Mouse (Mus musculus): ENCODE data around the gene 1700001P01Rik. TPM values are rescaled to one million over a fixed set of nuclear protein-coding genes. Genes with fewer than 3 reads are reported as not detected.
A peak's percentile ranks its signal among the peaks of the same experiment; 100 is the strongest.

1700001P01Rik gene
- polyA plus RNA-seq, 2 experiments: 0.08 TPM; not detected in 1

- Histone ChIP-seq H3K4me1 (replicated peaks; ENCODE audit: control insufficient read depth in 2 of 2, insufficient read depth in 2 of 2, low read length in 1 of 2) (peaks cover 6 to 48% of the 10 kb centered on the region in 2 experiments), H3K27ac (no peak overlapping the region), H3K9ac (replicated peaks) (no peak overlapping the region), H3K4me2 (ENCODE audit: low read depth) (no peak overlapping the region), H3K36me3 (replicated peaks; ENCODE audit: control insufficient read depth, insufficient read depth, low read depth) (no peaks in the 10 kb centered on the region), H3K9me3 (ENCODE audit: control insufficient read depth, low read length) (no peaks in the 10 kb centered on the region), H3K4me3 (ENCODE audit: insufficient read depth in 1 of 2, low read depth in 2 of 2, low read length in 2 of 2) (no peak overlapping the region), H3K27me3 (ENCODE audit: control insufficient read depth, insufficient read depth, low read length) (no peaks in the 10 kb centered on the region)
- DNase-seq (ENCODE audit: low read depth in 3 of 3, low spot score in 3 of 3) (no peak), ATAC-seq (ENCODE audit: insufficient read depth) (no peak)
- no peak for TF ChIP-seq CTCF (IDR thresholded peaks at IDR 0.05; ENCODE audit: low read depth)
- TF ChIP-seq EP300 (IDR thresholded peaks at IDR 0.05; ENCODE audit: low read depth): no peak
- WGBS (ENCODE audit: insufficient replicate concordance): 78% methylated on average over 7 of the region's 7 CpGs
These were observed 30.9 kb upstream of the 1700001P01Rik start for GRCm38 (mm10) chr11:97806613-97806964.

- H3K27me3 ChIP-seq (ENCODE audit: control insufficient read depth, insufficient read depth, low read length): no peaks in the 10 kb centered on the region
- no peak for TF ChIP-seq CTCF (IDR thresholded peaks at IDR 0.05; ENCODE audit: low read depth)
- no peak for TF ChIP-seq EP300 (IDR thresholded peaks at IDR 0.05; ENCODE audit: low read depth)
- DNase-seq (ENCODE audit: low read depth in 3 of 3, low spot score in 3 of 3) (no peak), ATAC-seq (ENCODE audit: insufficient read depth) (no peak)
- H3K4me1 ChIP-seq (replicated peaks; ENCODE audit: control insufficient read depth in 2 of 2, insufficient read depth in 2 of 2, low read length in 1 of 2): peaks cover 6 to 52% of the 10 kb centered on the region in 2 experiments
- no peak overlapping the region for H3K4me3 ChIP-seq (ENCODE audit: insufficient read depth in 1 of 2, low read depth in 2 of 2, low read length in 2 of 2)
- H3K27ac ChIP-seq: no peak overlapping the region
- no peaks in the 10 kb centered on the region for H3K36me3 ChIP-seq (replicated peaks; ENCODE audit: control insufficient read depth, insufficient read depth, low read depth)
- WGBS (ENCODE audit: insufficient replicate concordance): 53% methylated on average over 15 of the region's 15 CpGs
- no peaks in the 10 kb centered on the region for H3K9me3 ChIP-seq (ENCODE audit: control insufficient read depth, low read length)
- H3K9ac ChIP-seq (replicated peaks): no peak overlapping the region
- no peak overlapping the region for H3K4me2 ChIP-seq (ENCODE audit: low read depth)
These were observed 30.2 kb upstream of the 1700001P01Rik start for GRCm38 (mm10) chr11:97805662-97806612.

- no peaks in the 10 kb centered on the region for H3K27me3 ChIP-seq (ENCODE audit: control insufficient read depth, insufficient read depth, low read length)
- no peak overlapping the region for H3K9ac ChIP-seq (replicated peaks)
- no peak for DNase-seq (ENCODE audit: low read depth in 3 of 3, low spot score in 3 of 3)
- TF ChIP-seq EP300 (IDR thresholded peaks at IDR 0.05; ENCODE audit: low read depth) (no peak), CTCF (IDR thresholded peaks at IDR 0.05; ENCODE audit: low read depth) (no peak)
- H3K4me1 ChIP-seq (replicated peaks; ENCODE audit: control insufficient read depth in 2 of 2, insufficient read depth in 2 of 2, low read length in 1 of 2): peaks cover 2 to 49% of the 10 kb centered on the region in 2 experiments
- H3K4me3 ChIP-seq (ENCODE audit: insufficient read depth in 1 of 2, low read depth in 2 of 2, low read length in 2 of 2): no peak overlapping the region
- no peak overlapping the region for H3K27ac ChIP-seq
- no peak for ATAC-seq (ENCODE audit: insufficient read depth)
- H3K4me2 ChIP-seq (ENCODE audit: low read depth): peak overlapping the region; percentile 20; the same call in 1 of the 2 replicates
- no peaks in the 10 kb centered on the region for H3K9me3 ChIP-seq (ENCODE audit: control insufficient read depth, low read length)
- H3K36me3 ChIP-seq (replicated peaks; ENCODE audit: control insufficient read depth, insufficient read depth, low read depth): no peaks in the 10 kb centered on the region
- 41% methylated on average over 9 of the region's 9 CpGs for WGBS (ENCODE audit: insufficient replicate concordance)
These were observed 29.3 kb upstream of the 1700001P01Rik start for GRCm38 (mm10) chr11:97804841-97805661.

- Histone ChIP-seq H3K27me3 (ENCODE audit: control insufficient read depth, insufficient read depth, low read length) (no peaks in the 10 kb centered on the region), H3K4me1 (replicated peaks; ENCODE audit: control insufficient read depth in 2 of 2, insufficient read depth in 2 of 2, low read length in 1 of 2) (peaks cover 2 to 42% of the 10 kb centered on the region in 2 experiments; a peak in 3 of 4 replicates), H3K27ac (no peak overlapping the region), H3K36me3 (replicated peaks; ENCODE audit: control insufficient read depth, insufficient read depth, low read depth) (no peaks in the 10 kb centered on the region), H3K9me3 (ENCODE audit: control insufficient read depth, low read length) (no peaks in the 10 kb centered on the region), H3K4me2 (ENCODE audit: low read depth) (peak overlapping the region; percentile 6; the same call in 1 of the 2 replicates), H3K9ac (replicated peaks) (no peak overlapping the region), H3K4me3 (ENCODE audit: insufficient read depth in 1 of 2, low read depth in 2 of 2, low read length in 2 of 2) (no peak overlapping the region)
- DNase-seq (ENCODE audit: low read depth in 3 of 3, low spot score in 3 of 3) (no peak), ATAC-seq (ENCODE audit: insufficient read depth) (no peak)
- WGBS (ENCODE audit: insufficient replicate concordance): 59% methylated on average over 5 of the region's 5 CpGs
- TF ChIP-seq CTCF (IDR thresholded peaks at IDR 0.05; ENCODE audit: low read depth) (no peak), EP300 (IDR thresholded peaks at IDR 0.05; ENCODE audit: low read depth) (no peak)
These were observed 28.1 kb upstream of the 1700001P01Rik start for GRCm38 (mm10) chr11:97803847-97804246.

All from liver, embryonic 14.5 days (tissue).